Mouse (Mus musculus) adrenal gland, adult 18-20 months (tissue): ENCODE measurements around the gene Mei1. TPM values are rescaled to one million over a fixed set of nuclear protein-coding genes. Genes with fewer than 3 reads are reported as not detected.

Source experiments
- DNase-seq, 2 experiments: peaks; one replicate each; pipeline ENCODE4 v3.0.0; 2021 to 2022; ENCODE audit warnings: low spot score in 2 of 2
- total RNA-seq, 2 experiments: library from RNA; stranded (reverse); gene quantifications; 1 replicate in 1 of 2; 2 replicates in 1 of 2; pipeline ENCODE4 v1.2.3; 2021

Gene Mei1
- total RNA-seq, 2 experiments from 2014 or later: 0.58 to 4.1 TPM

- DNase-seq: no peak
These were observed 78.7 kb downstream of the Mei1 start for GRCm38 (mm10) chr15:82148510-82148911.

- no peak for DNase-seq
These were observed 80.2 kb downstream of the Mei1 start for GRCm38 (mm10) chr15:82150042-82150441.

GRCm38 (mm10) chr15:82151176-82151575 is 81.4 kb downstream of the Mei1 start:
- no peak for DNase-seq

- DNase-seq: no peak
These were observed 82.2 kb downstream of the Mei1 start for GRCm38 (mm10) chr15:82152022-82152421.

GRCm38 (mm10) chr15:82152435-82152834 is 82.6 kb downstream of the Mei1 start:
- no peak for DNase-seq

- DNase-seq: no peak
These were observed 86.5 kb downstream of the Mei1 start for GRCm38 (mm10) chr15:82156298-82156697.

GRCm38 (mm10) chr15:82156902-82157301 is 87.1 kb downstream of the Mei1 start:
- DNase-seq: no peak

GRCm38 (mm10) chr15:82158243-82159035 is 88.6 kb downstream of the Mei1 start:
- DNase-seq: no peak

GRCm38 (mm10) chr15:82159471-82159870 is 89.7 kb downstream of the Mei1 start:
- DNase-seq: no peak

GRCm38 (mm10) chr15:82160731-82161640 is 91.2 kb downstream of the Mei1 start:
- DNase-seq: no peak

- DNase-seq: no peak
These were observed 92.3 kb downstream of the Mei1 start for GRCm38 (mm10) chr15:82161965-82162600.

GRCm38 (mm10) chr15:82163356-82164060 is 93.7 kb downstream of the Mei1 start:
- DNase-seq: no peak

GRCm38 (mm10) chr15:82164061-82164399 is 94.2 kb downstream of the Mei1 start:
- no peak for DNase-seq

- no peak for DNase-seq
These were observed 94.7 kb downstream of the Mei1 start for GRCm38 (mm10) chr15:82164496-82164895.

- DNase-seq: peak; percentile 78 to 80
These were observed 95.8 kb downstream of the Mei1 start for GRCm38 (mm10) chr15:82165332-82166239.

GRCm38 (mm10) chr15:82166240-82167100 is 96.7 kb downstream of the Mei1 start:
- DNase-seq: no peak

- DNase-seq: no peak
These were observed 97.7 kb downstream of the Mei1 start for GRCm38 (mm10) chr15:82167201-82168168.

GRCm38 (mm10) chr15:82169671-82170070 is 99.9 kb downstream of the Mei1 start:
- no peak for DNase-seq
